Mouse (Mus musculus): Measurements from ENCODE around the gene Ttc39d. TPM values are rescaled to one million over a fixed set of nuclear protein-coding genes. Genes with fewer than 3 reads are reported as not detected.

Ttc39d gene
- polyA plus RNA-seq (2014; fragmentation: Nextera tagmentation; extraction: Ambion mirVana), result 0.11 and 0.15 TPM in 2 replicates

DNA sequence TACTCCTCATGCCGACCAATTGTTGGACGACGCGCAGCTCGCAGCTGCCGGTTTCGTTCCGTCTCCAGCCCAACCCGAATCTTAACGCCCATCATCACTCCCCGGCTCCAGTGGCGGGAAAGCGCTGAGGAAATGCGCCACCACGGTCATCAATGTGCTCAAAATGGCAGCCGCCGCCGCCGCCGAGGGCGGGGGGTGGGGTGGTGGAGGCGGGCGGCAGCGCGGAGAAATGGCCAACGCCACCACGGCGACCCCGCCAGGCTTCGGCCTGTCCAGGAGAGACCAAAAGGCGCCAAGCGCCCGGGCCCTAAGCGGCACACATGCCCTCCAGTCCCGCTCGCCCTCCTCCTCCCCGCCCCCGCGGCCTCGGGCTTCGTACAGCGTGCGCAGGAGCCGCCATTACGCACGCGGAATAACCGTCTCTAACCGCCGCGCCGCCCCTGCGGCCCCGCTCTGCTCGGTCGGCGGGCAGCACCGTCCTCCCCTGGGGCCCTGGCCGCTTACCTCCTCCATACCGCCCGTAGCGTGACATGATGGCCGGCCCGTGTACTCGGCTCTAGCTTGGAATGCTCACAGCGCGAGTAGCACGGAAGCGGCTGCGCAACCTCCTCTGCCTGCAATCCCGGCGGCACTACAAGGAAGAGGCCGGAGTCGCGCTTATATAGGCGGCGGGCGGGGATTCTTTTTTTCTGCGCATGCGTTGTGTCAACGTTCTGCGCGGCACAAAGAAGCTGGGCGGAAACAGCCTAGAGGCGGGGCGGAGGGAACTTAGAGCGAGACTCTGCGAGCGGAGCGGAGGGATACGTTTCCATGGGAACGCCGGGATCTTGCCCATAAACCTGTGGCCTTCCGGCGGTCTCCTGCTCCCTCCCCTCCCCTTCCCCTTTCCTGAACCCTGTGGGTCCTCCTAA is at the start of gene Ttc39d, which contains the start of gene Srsf7:
Gene Ttc39d (plus strand): TSS at position 790 of the 911 bp plus-strand sequence.
Gene Srsf7 (minus strand): TSS at position 637 of the 911 bp plus-strand sequence.
- Histone ChIP-seq H3K27ac (ENCODE audit: low read depth, low read length) (peak within 1 kb of the TSS; percentile 99), H3K27me3 (replicated peaks; ENCODE audit: control insufficient read depth, insufficient read depth, low read length) (no peaks in the 10 kb centered on the region), H3K4me3 (ENCODE audit: low read depth, low read length) (peak within 1 kb of the TSS; percentile 96), H3K36me3 (ENCODE audit: control insufficient read depth, insufficient read depth, low read length) (peaks cover 33% of the 10 kb centered on the region), H3K9me3 (replicated peaks; ENCODE audit: control insufficient read depth, low read length) (no peaks in the 10 kb centered on the region), H3K4me1 (ENCODE audit: control insufficient read depth, insufficient read depth, low read length) (peaks cover 3% of the 10 kb centered on the region), H3K4me2 (ENCODE audit: low read length) (peak within 1 kb of the TSS; percentile 93), H3K9ac (ENCODE audit: low read length) (peak within 1 kb of the TSS; percentile 99)
- peak; percentile 94 for ATAC-seq
- peak; percentile 100 for DNase-seq (ENCODE audit: low spot score)
- WGBS, result under 1% methylated on average over 87 of the region's 95 CpGs

DNA sequence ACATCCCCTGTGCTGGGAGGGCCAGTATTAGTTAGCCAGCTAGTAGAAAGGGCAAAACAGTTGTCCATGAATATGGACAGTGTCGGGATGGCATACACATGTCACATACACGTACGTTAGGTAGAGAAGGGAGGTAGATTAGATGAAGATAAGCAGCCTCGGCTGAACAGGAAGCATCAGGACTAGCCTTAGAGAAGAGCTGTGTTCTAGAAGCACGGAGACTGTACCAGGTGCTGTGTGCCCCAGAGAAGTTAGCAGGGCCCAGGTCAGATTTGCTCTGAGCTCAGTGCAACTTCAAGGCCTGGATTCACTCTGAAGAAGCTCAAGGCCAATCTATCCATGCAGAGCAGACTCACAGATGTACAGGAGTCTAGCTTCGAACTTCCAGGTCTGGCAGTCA is 49.8 kb upstream of the Ttc39d start:
- ATAC-seq (no peak), DNase-seq (ENCODE audit: low spot score) (no peak)
- no peak overlapping the region for H3K4me3 ChIP-seq (ENCODE audit: low read depth, low read length)
- H3K4me2 ChIP-seq (ENCODE audit: low read length), result no peak overlapping the region
- no peaks in the 10 kb centered on the region for H3K4me1 ChIP-seq (ENCODE audit: control insufficient read depth, insufficient read depth, low read length)
- no peak overlapping the region for H3K9ac ChIP-seq (ENCODE audit: low read length)
- H3K9me3 ChIP-seq (replicated peaks; ENCODE audit: control insufficient read depth, low read length), result no peaks in the 10 kb centered on the region
- H3K27ac ChIP-seq (ENCODE audit: low read depth, low read length), result no peak overlapping the region
- no peaks in the 10 kb centered on the region for H3K36me3 ChIP-seq (ENCODE audit: control insufficient read depth, insufficient read depth, low read length)
- 94% methylated on average over 6 of the region's 6 CpGs for WGBS
- no peaks in the 10 kb centered on the region for H3K27me3 ChIP-seq (replicated peaks; ENCODE audit: control insufficient read depth, insufficient read depth, low read length)

DNA sequence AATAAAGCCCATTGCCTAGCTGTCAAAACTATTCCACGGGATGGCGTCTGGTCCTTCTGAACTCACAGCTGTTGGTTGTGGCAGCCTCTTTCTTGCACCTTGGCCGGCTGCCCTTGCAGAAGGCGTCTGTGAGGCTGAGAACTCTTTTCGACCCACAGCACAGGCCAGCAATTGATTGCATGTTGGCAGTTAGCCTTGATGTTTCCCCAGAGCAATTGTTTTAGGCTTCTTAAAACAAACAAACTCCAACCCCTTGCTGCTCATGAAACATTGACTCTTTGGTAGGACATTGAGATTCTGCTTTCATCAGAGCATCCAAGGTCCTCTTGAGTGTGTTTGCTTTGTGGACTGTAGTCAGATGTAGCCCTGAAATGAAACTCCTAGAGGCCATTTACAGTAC is 46.8 kb upstream of the Ttc39d start:
- no peak overlapping the region for H3K27ac ChIP-seq (ENCODE audit: low read depth, low read length)
- DNase-seq (ENCODE audit: low spot score) (peak; percentile 70), ATAC-seq (no peak; the same call in 1 of the 2 replicates)
- H3K4me3 ChIP-seq (ENCODE audit: low read depth, low read length), result no peak overlapping the region
- no peaks in the 10 kb centered on the region for H3K36me3 ChIP-seq (ENCODE audit: control insufficient read depth, insufficient read depth, low read length)
- H3K27me3 ChIP-seq (replicated peaks; ENCODE audit: control insufficient read depth, insufficient read depth, low read length), result no peaks in the 10 kb centered on the region
- WGBS, result 38% methylated on average over 5 of the region's 5 CpGs
- H3K4me1 ChIP-seq (ENCODE audit: control insufficient read depth, insufficient read depth, low read length), result no peaks in the 10 kb centered on the region
- no peaks in the 10 kb centered on the region for H3K9me3 ChIP-seq (replicated peaks; ENCODE audit: control insufficient read depth, low read length)
- no peak overlapping the region for H3K4me2 ChIP-seq (ENCODE audit: low read length)
- H3K9ac ChIP-seq (ENCODE audit: low read length), result no peak overlapping the region

DNA sequence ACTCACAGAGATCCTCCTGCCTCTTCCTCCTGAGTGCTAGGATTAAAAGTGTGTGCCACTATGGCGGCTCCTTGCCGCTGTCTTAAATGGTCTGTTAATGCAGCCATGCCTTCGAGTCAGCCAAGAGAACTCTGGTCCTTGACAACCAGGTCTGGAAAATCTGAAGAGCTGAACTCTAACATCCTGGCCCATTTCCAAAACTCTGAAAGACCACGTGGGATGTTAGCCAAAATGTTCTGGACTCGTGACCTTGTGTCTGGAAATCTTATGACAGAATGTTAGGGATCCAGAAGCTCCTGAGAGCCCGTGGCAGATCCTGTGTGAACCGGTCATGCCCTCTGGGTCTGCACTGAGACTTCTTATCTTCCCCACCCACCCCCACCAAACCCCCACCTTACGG is 43.3 kb upstream of the Ttc39d start:
- no peak overlapping the region for H3K4me3 ChIP-seq (ENCODE audit: low read depth, low read length)
- WGBS, result 88% methylated on average over 8 of the region's 8 CpGs
- no peak overlapping the region for H3K27ac ChIP-seq (ENCODE audit: low read depth, low read length)

DNA sequence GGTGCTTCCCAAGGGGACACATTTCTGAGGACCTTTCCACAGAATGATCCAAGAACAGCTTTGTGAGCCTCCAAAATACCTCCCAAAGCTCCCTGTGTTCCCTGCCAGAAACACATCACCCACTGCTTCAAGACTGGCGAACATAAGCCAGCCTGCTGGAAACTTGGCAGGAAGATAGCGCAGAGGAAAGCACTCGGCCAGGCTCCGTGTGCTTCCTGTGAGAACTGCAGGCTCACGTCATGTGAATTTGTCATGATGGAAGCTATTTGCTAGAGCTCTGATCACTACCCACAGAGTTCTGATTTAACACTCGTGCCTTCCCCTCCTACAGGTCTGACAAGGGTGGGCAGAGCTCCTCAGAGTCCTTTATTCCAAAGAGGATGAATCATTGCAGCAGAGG is 41.5 kb upstream of the Ttc39d start:
- Histone ChIP-seq H3K4me1 (ENCODE audit: control insufficient read depth, insufficient read depth, low read length) (peaks cover 17% of the 10 kb centered on the region), H3K36me3 (ENCODE audit: control insufficient read depth, insufficient read depth, low read length) (no peaks in the 10 kb centered on the region), H3K27me3 (replicated peaks; ENCODE audit: control insufficient read depth, insufficient read depth, low read length) (no peaks in the 10 kb centered on the region), H3K27ac (ENCODE audit: low read depth, low read length) (peak overlapping the region; percentile 52; the same call in 1 of the 2 replicates), H3K4me3 (ENCODE audit: low read depth, low read length) (no peak overlapping the region), H3K4me2 (ENCODE audit: low read length) (no peak overlapping the region), H3K9me3 (replicated peaks; ENCODE audit: control insufficient read depth, low read length) (no peaks in the 10 kb centered on the region), H3K9ac (ENCODE audit: low read length) (no peak overlapping the region)
- 66% methylated on average over 6 of the region's 6 CpGs for WGBS
- peak; percentile 50; the same call in 1 of the 2 replicates for ATAC-seq
- peak; percentile 81 for DNase-seq (ENCODE audit: low spot score)

More for the DNA sequence above, 43.3 kb upstream of the Ttc39d start:
- no peaks in the 10 kb centered on the region for H3K27me3 ChIP-seq (replicated peaks; ENCODE audit: control insufficient read depth, insufficient read depth, low read length)
- peaks cover 15% of the 10 kb centered on the region for H3K4me1 ChIP-seq (ENCODE audit: control insufficient read depth, insufficient read depth, low read length)
- no peak overlapping the region for H3K9ac ChIP-seq (ENCODE audit: low read length)
- ATAC-seq (no peak), DNase-seq (ENCODE audit: low spot score) (peak; percentile 17)
- no peaks in the 10 kb centered on the region for H3K9me3 ChIP-seq (replicated peaks; ENCODE audit: control insufficient read depth, low read length)
- H3K4me2 ChIP-seq (ENCODE audit: low read length), result no peak overlapping the region
- H3K36me3 ChIP-seq (ENCODE audit: control insufficient read depth, insufficient read depth, low read length), result no peaks in the 10 kb centered on the region

DNA sequence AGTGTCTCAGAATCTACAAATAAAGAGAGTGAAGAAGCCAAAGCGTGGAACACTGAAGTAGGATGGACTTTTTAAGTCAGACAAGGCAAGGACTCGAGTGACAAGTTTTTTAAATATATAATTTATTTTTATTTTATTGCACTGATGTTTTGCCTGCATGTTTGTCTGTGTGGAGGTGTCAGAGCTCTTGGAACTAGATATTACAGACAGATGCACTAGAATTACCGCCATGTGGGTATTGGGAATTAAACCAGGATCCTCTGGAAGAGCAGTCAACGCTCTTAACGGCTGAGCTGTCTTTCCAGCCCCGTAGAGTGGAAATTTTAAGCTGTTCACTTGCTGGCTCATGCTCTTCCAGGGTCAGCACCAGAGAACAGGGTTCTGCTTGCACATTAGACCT is 40.9 kb upstream of the Ttc39d start:
- Histone ChIP-seq H3K4me2 (ENCODE audit: low read length) (no peak overlapping the region), H3K27ac (ENCODE audit: low read depth, low read length) (peak overlapping the region; percentile 39; the same call in 1 of the 2 replicates), H3K4me3 (ENCODE audit: low read depth, low read length) (no peak overlapping the region), H3K9ac (ENCODE audit: low read length) (no peak overlapping the region), H3K4me1 (ENCODE audit: control insufficient read depth, insufficient read depth, low read length) (peaks cover 17% of the 10 kb centered on the region), H3K27me3 (replicated peaks; ENCODE audit: control insufficient read depth, insufficient read depth, low read length) (no peaks in the 10 kb centered on the region), H3K9me3 (replicated peaks; ENCODE audit: control insufficient read depth, low read length) (no peaks in the 10 kb centered on the region), H3K36me3 (ENCODE audit: control insufficient read depth, insufficient read depth, low read length) (no peaks in the 10 kb centered on the region)
- WGBS, result 82% methylated on average over 6 of the region's 6 CpGs
- ATAC-seq (no peak), DNase-seq (ENCODE audit: low spot score) (peak; percentile 33)

DNA sequence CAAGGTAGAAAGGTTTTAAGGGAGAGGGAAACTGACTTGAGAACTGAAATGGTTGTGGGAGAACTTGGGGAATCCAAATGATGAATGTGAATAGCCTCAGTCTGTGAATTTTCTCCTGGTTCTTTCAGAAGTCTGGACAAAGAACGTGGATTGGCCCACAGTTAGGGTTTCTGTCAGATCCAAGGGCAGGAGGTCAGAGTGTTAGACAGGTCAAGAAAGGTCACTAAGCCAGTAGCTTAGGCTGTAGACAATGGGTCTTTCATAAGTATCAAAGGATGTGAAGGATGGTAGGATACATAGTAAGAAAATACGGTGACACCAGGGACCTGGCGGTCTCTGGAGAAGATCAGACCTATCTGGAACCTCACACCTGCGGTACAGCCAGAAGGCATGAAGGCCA is 39.8 kb upstream of the Ttc39d start:
- ATAC-seq (no peak), DNase-seq (ENCODE audit: low spot score) (no peak)
- Histone ChIP-seq H3K27me3 (replicated peaks; ENCODE audit: control insufficient read depth, insufficient read depth, low read length) (no peaks in the 10 kb centered on the region), H3K36me3 (ENCODE audit: control insufficient read depth, insufficient read depth, low read length) (no peaks in the 10 kb centered on the region), H3K4me3 (ENCODE audit: low read depth, low read length) (no peak overlapping the region), H3K4me1 (ENCODE audit: control insufficient read depth, insufficient read depth, low read length) (peaks cover 17% of the 10 kb centered on the region), H3K9me3 (replicated peaks; ENCODE audit: control insufficient read depth, low read length) (no peaks in the 10 kb centered on the region), H3K27ac (ENCODE audit: low read depth, low read length) (0 out of 2 replicates have a peak overlapping the region, but pooled peaks have one; percentile 83), H3K4me2 (ENCODE audit: low read length) (no peak overlapping the region), H3K9ac (ENCODE audit: low read length) (no peak overlapping the region)
- WGBS, result 69% methylated on average over 4 of the region's 4 CpGs

DNA sequence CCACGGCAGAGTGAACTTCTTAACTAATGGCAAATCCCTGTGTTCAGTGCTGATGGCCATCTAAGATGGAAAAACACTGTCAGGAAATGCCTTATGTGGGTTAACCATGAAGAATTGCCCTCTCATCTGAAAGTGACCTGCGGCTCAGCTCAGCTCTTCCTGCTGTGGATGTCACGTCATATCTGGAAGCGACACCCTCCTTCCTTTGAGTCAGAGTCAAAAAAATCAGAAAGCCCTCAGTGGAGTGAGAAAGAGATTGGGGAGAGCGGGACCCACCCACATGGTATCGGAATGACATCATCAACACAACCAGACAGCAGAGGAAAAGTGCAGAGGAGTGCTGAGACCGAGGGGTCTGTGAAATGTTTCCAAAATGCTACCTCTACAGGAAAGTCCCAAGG is 39.4 kb upstream of the Ttc39d start:
- WGBS, result 59% methylated on average over 7 of the region's 7 CpGs
- H3K27ac ChIP-seq (ENCODE audit: low read depth, low read length), result peak overlapping the region; percentile 83; the same call in 1 of the 2 replicates
- H3K9me3 ChIP-seq (replicated peaks; ENCODE audit: control insufficient read depth, low read length), result no peaks in the 10 kb centered on the region
- H3K9ac ChIP-seq (ENCODE audit: low read length), result no peak overlapping the region
- ATAC-seq, result peak; percentile 47; the same call in 1 of the 2 replicates
- H3K4me3 ChIP-seq (ENCODE audit: low read depth, low read length), result no peak overlapping the region
- H3K36me3 ChIP-seq (ENCODE audit: control insufficient read depth, insufficient read depth, low read length), result no peaks in the 10 kb centered on the region
- DNase-seq (ENCODE audit: low spot score), result no peak
- peak overlapping the region; percentile 44 for H3K4me2 ChIP-seq (ENCODE audit: low read length)
- H3K4me1 ChIP-seq (ENCODE audit: control insufficient read depth, insufficient read depth, low read length), result peaks cover 17% of the 10 kb centered on the region
- no peaks in the 10 kb centered on the region for H3K27me3 ChIP-seq (replicated peaks; ENCODE audit: control insufficient read depth, insufficient read depth, low read length)
